Mouse (Mus musculus) left cerebral cortex, adult 18-20 months (tissue): ENCODE measurements around the gene Mrpl55. TPM values are rescaled to one million over a fixed set of nuclear protein-coding genes. Genes with fewer than 3 reads are reported as not detected.
A peak's percentile ranks its signal among the peaks of the same experiment; 100 is the strongest.
"Not testable (repeated sequence)": the region's sequence is repeated elsewhere in the genome, so short reads cannot be mapped to it uniquely, and the experiment has no call there.

Source experiments
- DNase-seq, 2 experiments: peaks; one replicate each; pipeline ENCODE4 v3.0.0; 2021 to 2022; ENCODE audit warnings: low spot score in 2 of 2, mixed read lengths in 1 of 2
- total RNA-seq, 2 experiments: library from RNA; stranded (reverse); gene quantifications; 2 replicates each; pipeline ENCODE4 v1.2.3; 2021

Mrpl55 gene
- total RNA-seq, 2 experiments from 2014 or later: 43.8 to 44.4 TPM

DNA sequence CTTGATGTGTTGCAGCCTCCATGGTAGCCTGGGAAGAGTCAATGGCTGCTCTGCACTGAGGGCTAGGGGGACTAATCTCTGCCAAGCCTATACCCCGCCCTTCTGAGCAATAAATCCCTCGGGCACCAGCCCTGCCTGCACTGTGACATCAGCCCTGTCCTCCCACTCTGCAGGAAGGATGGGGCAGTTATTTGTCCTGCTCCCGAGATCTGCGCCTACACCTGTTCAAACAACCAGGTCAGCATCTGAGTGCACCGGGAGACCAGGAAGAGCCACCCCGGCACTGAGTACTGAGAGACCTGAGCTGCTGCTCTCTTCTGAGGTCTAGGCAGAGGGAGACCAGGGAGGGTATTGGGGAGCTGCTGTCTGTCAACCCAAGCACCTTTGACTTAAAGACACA is 14.6 kb upstream of the Mrpl55 start:
- DNase-seq: no peak

DNA sequence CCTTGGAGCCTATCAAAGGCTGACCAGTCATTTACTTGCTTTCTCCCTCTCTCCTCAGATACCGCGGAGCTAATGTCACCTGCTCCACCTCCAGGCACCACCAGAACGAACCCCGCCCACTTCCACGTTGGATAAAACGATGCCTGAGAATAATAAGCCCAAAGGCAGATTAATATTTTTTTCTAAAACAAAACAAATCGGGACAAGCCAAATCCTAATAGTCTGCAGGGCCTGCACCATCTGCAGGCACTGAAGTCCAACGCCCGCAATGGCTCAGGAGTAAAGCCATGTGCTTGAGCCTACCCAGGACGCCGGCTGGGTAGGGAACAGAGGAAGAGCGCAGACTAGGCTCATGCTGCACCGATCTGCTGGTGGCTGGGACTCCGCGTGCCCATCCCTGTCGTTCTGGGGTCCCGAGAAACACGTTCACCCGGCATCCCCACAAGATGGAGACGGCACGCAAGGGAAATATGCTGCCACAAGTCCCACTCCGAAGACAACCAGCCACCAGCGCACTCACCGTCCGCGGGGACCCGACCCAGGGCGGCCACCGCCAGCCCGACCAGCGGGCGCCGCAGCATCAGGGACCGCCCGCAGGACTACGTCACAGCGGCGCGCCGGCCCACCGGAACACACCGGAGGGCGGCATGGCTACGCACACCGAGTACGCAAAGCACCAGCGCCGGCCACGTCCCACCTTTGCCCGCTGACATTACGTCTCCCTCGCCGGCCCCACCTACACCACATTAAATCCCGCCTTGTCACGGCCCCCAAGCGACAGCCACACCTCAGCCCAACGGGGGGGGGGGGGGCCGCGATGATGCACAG is 10.8 kb upstream of the Mrpl55 start:
- peak; percentile 89 to 94 for DNase-seq

DNA sequence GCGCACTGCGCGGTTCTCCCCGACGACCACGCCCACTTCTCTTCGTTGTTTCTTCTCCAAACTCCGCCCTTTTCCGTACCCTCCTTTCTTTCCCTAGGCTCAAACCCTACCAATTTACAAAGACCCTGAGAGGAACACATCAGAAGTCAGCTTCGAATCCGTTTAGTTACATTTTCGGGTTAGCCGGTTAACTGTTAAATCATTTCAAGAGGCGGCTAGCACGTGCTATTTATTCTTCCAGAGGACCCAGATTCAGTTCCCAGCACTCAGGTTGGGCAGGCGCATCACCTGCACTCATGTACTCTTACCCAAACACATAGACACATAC is 10.3 kb upstream of the Mrpl55 start, which contains the start of gene Guk1:
Guk1 (minus strand) TSS at position 154 of the 328 bp plus-strand sequence.
- DNase-seq: no peak

DNA sequence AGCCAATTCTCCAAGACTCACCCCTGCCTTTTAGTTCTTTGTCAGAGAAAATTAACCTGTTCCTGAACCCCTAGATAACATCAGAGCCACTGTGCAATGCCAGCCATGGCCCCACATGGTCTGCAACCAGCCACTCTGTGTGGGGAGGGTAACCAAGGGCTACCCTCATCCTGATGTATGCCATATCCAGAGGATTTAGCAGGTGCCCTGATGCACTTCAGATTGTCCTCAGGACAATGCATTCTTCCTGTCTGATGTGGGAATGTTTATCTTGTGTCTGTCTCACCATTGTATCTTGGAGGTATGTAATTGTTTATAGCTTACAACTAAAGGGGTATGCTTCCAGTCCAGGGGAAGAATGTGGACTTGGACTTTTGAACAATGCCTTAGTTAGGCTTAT is 6.1 kb upstream of the Mrpl55 start:
- DNase-seq: no peak

DNA sequence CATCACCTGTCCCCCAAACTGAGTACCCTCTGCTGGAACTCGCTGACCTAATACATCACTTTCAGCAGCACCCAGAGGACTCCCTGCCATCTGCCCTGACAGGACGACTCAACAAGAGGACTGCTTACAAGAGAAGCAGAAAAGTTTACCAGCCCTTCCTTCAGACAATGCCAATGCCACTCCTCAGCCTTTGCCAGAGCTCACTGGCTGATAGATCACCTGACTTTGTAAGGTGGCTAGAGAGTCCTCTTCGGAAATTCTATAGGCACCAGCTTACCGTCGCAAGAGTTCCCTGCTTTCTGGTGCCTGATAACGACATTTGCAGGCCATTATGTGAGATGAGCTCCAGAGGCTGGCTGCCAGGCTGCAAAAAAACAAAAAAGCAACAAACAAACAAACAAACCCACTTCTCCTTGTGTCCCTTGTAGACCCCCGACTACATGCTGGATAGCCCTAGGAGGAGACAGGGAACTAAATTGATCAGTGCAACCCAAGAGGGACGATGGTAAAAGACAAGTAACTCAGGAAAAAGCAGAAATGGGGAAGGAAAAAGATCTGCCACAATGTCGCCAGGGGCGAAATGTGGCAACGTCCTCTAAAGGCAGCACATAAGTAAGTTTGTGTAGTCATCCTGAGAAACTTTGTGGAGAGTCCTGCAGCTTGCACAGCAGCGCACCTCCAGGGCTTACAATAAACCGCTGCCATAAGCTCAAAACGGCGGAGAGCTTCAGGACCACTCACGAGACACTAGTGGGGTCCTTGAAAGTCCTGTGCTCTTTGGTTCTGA is 877 bp upstream of the Mrpl55 start:
- DNase-seq: no peak

DNA sequence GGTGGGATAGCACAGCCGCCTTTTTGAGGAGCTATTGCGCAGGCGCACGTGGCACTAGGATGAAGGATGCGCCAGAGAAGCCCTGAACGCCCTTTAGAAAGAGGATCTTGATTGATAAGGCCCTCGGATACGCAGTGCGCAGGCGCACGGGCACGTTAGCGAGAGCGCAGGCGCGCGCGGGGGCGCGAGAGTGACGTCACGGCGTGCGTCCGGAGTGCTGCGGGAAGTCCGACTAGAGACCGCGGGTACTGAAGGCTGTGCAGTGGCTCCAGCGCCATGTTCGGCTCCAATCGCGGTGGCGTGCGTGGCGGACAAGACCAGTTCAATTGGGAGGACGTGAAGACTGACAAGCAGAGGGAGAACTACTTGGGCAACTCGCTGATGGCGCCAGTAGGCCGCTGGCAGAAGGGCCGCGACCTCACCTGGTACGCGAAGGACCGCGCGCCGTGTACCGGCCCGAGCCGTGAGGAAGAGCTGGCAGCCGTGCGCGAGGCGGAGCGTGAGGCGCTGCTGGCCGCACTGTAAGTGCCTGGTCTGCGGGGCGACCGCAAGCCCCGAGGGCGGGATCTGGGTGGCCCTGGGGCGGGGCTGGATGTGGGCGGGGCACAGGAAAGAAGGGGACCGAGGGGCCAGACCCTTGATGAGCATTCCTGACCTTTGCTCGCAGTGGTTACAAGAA is 6.0 kb downstream of the Mrpl55 start, which contains the start of gene 2310033P09Rik:
2310033P09Rik (plus strand) TSS at position 169 of the 679 bp plus-strand sequence.
- peak; percentile 92 to 95 for DNase-seq

DNA sequence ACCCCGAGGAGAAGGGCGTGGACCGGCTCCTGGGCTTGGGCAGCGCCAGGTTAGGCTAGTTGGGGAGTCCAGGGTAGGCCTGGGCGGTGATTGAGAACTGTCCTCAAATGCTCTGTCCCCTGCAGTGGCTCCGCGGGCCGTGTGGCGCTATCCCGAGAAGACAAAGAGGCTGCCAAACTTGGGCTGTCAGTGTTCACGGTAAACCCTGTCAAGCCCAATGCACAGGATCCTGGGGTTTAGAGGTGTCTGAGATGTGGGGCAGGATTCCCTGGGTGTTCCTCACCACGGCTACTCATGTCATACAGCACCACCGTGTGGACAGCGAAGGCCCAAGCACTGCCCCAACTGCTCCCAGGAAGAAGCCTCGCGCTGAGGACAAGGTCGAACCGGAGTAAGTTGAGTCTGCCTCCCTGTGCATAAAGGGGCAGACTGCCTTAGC is 6.7 kb downstream of the Mrpl55 start:
- peak; percentile 58 to 64 for DNase-seq

DNA sequence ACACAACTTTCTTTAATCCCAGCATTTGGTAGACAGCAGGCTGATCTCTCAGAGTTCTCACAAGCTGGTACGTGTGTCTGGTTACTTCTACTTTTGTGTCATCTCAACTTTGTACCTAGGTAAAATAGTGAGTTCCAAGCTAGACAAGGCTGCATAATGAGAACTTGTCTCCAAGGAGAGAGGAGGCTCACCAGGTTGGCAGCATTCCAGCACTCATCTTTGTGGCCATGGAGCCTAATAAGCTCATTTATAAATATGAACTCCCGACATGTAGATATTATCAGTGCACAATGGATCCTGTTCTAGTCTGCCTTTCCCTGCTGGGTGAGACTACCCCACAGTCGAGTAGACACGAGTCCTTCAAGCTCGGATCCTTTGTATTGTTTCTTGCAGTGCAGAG is 7.3 kb downstream of the Mrpl55 start:
- DNase-seq: no peak

DNA sequence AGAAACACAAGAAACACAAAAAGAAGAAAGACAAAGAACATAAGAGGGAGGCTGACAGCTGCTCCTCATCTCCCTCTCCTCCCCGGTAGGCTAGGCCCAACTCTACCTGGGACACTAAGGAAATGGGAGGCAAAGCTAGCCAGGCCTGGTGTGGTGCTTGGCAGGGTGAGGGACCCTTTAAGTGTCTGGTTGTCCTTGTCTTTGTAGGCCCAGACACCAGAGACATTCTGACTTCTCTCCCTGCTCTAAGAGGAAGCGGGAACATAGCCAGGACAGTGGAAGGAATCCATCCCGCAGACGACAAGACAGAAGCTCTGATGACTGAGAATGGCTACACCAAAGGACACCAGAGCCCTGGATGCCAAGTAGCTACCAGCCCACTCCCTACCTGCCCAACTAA is 7.7 kb downstream of the Mrpl55 start:
- no peak for DNase-seq

DNA sequence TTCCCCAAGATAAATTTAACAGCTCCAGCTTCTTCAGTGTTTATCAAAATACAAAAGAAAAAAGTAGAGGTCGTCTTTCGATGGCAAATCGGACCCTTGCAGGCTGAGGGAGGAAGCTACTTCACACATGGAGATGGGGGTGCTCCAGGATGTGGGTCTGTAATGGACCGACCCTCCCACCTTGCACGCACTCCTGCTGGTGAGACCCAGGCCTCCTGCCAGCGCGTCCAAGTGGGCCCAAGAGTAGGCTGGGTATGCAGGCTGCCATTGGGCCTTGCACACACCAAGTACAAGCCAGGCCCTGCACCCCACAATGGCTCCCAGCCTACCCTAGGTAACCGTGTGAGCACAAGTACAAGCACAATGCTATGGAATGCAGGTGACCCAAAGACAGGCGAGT is 9.3 kb downstream of the Mrpl55 start:
- DNase-seq: not testable (repeated sequence)

DNA sequence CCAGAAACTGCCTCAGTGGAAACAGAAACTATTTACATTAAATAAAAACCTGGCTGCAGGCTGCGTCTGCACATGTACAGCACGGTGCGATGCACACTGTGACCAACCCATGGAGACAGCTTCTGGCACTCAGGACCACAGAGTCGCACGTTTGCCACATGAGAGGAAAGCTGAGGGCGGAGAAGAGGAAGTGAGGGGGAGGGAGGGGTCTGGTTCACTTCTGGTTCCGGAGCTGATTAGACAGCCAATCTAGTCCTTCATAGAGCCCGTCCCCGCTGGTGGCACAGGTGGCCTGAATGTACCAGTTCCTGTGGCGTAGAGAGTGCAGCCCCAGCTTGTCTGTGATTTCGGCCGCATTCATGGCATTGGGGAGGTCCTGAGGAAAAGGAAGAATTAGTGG is 10.0 kb downstream of the Mrpl55 start:
- not testable (repeated sequence) for DNase-seq

DNA sequence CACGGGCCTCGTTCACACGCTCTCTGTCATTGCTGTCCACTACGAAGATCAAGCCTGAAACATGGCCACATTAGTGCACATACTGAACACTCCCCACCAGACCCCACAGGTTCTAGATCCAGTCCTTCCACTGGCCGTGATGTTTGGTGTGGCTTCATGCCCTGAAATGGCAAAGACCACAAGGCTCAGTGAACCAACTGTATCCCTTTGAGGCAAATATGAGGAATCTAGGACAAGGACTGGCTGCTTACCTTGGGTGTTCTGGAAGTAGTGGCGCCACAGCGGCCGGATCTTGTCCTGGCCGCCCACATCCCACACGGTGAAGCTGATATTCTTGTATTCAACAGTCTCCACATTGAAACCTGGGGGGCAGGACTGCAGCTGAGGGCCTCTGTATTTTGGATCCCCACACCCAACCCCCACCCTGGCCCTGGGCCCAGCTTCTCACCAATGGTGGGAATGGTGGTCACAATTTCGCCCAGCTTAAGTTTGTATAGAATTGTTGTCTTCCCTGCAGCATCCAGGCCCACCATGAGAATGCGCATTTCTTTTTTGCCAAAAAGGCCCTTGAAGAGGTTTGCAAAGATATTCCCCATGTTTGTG is 10.7 kb downstream of the Mrpl55 start:
- no peak for DNase-seq

DNA sequence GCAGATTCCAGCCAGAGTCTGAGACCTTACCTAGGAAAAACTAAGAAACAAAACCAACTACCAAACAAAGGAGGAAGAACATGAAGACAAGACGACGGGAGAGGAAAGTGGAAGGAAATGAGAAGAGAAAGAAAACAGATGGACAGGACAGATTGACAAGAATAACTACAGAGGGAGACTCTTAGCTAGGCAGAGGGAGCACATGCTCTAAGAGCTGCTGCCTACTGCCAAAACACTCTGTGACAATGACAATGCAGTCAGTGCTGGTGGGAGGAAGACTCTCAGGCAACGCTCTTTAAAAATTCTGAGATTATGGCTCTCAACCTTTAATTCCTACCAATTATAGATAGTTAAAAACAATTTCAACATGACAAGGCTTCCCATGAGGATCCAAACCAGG is 14.7 kb downstream of the Mrpl55 start:
- DNase-seq: no peak

DNA sequence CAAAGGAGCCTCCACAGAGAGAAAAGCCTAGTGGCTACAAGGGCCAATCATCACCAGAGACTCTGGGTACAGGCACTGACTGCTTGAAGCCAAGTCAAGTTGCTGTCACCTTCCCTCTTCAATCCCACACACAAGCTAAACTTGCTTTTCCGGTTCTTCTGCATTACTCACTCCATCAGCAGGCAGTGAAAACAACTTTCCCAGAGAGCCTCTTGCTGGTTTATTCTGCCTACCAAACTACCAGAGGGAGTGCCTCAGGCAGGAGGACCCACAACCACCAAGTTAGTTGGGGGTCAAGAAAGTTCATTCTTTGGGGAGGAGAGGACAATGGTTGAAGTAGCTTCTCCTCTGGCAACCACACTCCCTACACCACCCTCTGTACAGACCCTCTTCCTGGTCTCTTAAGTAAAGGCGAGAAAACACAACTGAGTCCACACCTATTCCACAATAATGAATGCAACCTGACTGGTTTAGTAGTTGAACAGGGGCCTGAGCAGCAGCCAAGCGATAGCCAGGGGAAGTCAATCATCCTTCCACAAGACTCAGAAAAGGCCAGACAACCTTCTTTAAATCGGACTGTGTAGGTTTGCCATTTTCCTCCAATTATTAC is 16.2 kb downstream of the Mrpl55 start:
- no peak for DNase-seq

DNA sequence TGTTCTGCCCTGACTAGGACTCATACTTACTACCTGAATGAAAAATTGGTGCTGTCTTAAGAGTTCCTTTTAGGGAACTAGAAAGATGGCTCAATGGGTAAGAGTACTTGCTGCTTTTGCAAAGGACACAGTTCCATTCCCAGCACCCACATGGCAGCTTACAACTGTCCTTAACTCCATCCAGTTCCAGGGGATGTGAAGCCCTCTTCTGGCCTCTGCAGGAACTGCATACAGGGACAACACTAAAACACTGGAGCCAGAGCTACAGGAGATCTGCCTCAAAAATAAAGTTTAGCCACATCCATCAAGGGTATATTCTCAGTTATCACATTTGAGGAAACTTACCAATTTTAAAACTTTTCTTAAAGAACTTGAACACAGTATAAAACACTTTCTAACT is 16.8 kb downstream of the Mrpl55 start:
- DNase-seq: no peak

DNA sequence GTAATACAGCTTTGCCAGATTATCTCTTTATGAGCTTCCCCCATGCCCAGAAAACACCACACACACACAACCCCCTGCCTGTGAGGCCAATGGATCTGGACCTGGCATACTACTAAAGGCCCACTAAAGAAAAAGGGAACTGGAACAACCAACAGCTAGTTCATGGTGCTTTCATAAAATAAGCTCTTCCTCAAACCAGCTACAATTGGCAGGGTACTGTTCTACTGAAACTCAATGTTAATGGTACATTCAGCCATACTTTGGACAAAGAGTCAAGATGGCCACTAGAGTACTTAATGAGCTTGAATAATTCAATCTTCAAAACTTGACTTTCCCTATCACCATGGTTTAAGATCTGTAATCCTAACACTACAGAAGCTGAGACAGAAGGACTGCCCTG is 19.3 kb downstream of the Mrpl55 start:
- no peak for DNase-seq

DNA sequence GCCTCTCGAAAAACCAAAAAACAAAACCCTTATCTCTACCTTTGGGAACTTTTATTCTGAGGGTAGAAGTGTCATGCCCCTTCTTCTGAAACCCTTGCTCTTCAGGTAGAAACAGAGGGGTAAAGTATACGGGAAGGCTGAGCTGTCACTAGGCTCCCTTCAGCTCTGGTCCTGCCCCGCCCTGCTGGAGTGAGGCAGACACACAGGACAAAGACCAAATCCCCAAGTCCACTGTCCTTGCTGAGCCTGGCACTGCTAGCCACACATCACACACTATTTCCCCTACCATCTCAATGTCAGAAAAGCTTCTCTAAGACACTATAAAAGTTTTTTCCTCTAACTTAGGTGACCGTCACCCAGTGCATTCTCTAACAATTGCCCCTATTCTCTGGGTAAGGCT is 20.0 kb downstream of the Mrpl55 start:
- no peak for DNase-seq

DNA sequence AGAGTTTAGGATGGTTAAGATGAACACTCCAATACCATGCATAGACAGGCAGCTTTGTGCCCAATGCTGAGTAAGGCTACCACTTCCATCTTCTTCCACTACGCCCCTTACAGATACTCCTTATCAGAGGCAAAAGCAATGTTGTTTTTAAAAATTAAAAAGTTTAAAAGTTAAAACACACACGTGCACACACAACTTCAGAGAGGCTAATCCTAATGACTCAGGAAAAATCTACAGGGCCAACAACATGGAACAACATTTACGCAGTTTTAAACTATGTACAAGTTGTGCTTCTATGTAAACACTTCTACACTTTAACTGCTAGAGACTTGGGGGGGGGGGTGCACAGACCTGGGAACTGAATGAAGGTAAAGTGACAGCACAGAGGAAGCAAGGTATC is 21.7 kb downstream of the Mrpl55 start:
- DNase-seq: no peak

DNA sequence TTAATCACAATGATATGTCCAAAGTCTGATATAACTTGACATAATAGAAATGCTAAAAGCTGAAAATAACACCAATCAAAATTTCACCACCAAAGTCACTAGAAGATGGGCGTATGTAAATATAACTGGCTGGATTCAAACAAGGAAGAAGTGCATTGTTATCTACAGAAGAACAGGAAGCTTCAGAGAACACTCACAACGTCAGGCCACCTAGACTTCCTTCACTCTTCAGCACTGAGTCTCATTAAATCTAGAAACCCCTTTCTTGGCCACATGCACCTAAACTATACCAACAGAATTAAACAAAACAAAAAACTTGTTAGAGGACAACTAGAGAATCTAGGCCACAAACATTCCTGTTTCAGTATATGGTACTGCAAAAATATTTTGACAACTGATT is 22.2 kb downstream of the Mrpl55 start:
- DNase-seq: no peak

DNA sequence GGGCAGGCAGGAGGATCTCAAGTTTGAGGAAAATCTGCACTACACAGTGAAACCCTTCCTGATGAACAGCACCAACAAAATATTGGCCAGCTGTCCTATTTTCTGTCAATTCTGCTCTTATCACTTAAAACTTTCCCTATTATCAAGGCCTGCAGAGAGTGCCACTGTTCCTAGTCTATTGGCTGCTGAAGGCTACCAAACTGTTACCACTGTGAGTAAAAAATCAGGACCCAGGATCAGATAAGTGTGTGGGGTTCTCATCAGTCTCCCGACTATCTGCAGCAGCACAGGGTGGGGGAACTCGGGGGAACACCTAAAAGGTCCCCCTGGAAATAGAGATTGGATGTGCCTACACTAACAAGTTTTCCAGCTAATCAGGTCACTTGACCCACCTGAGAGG is 22.9 kb downstream of the Mrpl55 start:
- DNase-seq: no peak

DNA sequence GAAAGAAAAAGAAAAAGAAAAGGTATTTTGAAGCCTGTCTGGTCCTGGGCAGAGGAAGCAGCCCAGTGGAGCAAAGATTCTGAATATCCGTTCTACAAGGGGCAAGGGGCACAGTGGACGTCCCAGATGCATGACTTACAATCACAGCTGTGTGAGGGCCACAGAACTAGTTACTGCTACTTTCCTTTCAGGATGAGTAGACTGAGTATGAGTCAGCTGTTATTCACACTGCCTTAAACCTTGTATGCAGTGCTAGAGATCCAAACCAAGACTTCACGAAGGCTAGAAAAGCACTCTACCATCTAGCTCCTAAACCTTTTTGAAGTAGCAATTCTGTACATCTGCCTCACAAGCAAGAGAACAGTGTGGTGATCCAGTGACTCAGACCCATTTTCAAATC is 24.0 kb downstream of the Mrpl55 start:
- DNase-seq: no peak
